Mouse (Mus musculus) G1E (cell line): ENCODE measurements at regions not wholly inside any gene's neighbourhood (a gene's known extent, or its start where the extent isn't known, plus 50 kb on each side); places are given as distances from the start of the nearest gene placed in this dataset.

ENCODE experiments used
- CTCF ChIP-seq: IDR thresholded peaks from 2 replicates; pipeline ENCODE4 v1.5.1; 2012; ENCODE audit warnings: low read depth, low read length, inconsistent platforms, mixed read lengths
- GATA2 ChIP-seq: IDR thresholded peaks from 2 replicates; pipeline ENCODE4 v1.6.1; 2012; ENCODE audit warnings: low read depth, low read length, inconsistent platforms, borderline replicate concordance

GRCm38 (mm10) chr2:162791374-162792098 is 130.6 kb upstream of the Ptprt start:
- TF ChIP-seq CTCF (no peak), GATA2 (no peak)
